Mouse (Mus musculus): ENCODE results near the gene Rgl1.

DNA sequence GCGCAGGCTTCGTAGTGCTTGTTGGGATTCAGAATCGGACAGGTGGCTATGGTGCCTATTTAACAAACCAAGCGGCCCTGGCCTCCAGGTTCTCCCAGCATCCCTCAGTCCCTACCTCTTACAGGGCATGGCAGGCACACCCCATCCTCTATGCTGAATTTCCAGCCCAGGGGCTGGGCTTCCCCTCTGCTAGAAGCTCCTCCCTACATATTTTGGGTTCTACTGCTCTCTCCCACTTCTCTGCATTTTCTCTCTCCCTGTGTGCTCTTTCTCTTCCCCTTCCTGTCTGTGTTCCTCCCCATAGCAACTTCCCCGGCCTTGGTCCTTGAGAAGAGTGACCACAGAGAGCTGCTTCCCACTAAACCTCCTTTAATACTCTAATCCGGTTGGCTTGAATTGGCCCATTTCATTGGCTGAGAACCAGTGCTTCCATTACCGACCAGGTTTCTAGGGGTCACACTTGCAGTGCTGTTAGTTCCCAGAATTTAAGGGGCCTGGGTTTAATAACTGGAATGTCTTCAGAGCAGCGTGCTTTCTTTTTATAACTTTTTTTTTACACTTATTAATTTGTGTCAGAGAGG lies 30.6 kb upstream of the Rgl1 start:
- TF ChIP-seq CTCF (IDR thresholded peaks at IDR 0.05; ENCODE audit: low read depth) (no peak), EP300 (optimal IDR thresholded peaks at IDR 0.05) (no peak)

Data from stomach, postnatal 0 days (tissue).